Mouse (Mus musculus) bone marrow, adult 2 months (tissue): Measurements from ENCODE around the gene Pskh1. TPM values are rescaled to one million over a fixed set of nuclear protein-coding genes. Genes with fewer than 3 reads are reported as not detected.
A peak's percentile ranks its signal among the peaks of the same experiment; 100 is the strongest.

ENCODE experiments used
- H3K27ac ChIP-seq: fragments of 200-500 bp; 2 replicates; pipeline ENCODE4 v1.5.1; 2012; ENCODE audit warnings: low read depth, mild to moderate bottlenecking, control low read depth, inconsistent platforms, low read length; ENCODE audit not compliant: control insufficient read depth, poor library complexity, insufficient read depth
- H3K4me1 ChIP-seq: fragments of 200-500 bp; 2 replicates; pipeline ENCODE4 v1.6.1; 2011; ENCODE audit warnings: low read length; ENCODE audit not compliant: control insufficient read depth, insufficient read depth
- H3K4me3 ChIP-seq: fragments of 200-500 bp; replicated peaks from 2 replicates; pipeline ENCODE3; 2011; ENCODE audit warnings: mild to moderate bottlenecking, low read depth, low read length, control low read depth; ENCODE audit not compliant: control insufficient read depth
- CTCF ChIP-seq: fragments of 200-500 bp; IDR thresholded peaks from 2 replicates; pipeline ENCODE4 v1.5.1; 2011; ENCODE audit warnings: low read length, control low read depth; ENCODE audit not compliant: control insufficient read depth, insufficient read depth
- POLR2A ChIP-seq: fragments of 200-500 bp; IDR thresholded peaks from 2 replicates; pipeline ENCODE4 v1.6.1; 2011; ENCODE audit warnings: low read depth, mild to moderate bottlenecking, control low read depth, low read length, borderline replicate concordance; ENCODE audit not compliant: control insufficient read depth
- WGBS: fragments of 180-500 bp; shearing (Covaris S2); methylation state at CpG from one replicate; pipeline ENCODE4 v1.1.7; 2018; 5-methylcytosine and 5-hydroxymethylcytosine counted together
- polyA plus RNA-seq: library from polyadenylated mRNA; stranded (reverse); fragments of >200 nt; gene quantifications from 2 replicates; pipeline ENCODE4 v1.2.4, GENCODE M21; 2011; ENCODE audit warnings: low replicate concordance; ENCODE audit not compliant: missing spikeins, insufficient read depth, insufficient read length

Pskh1 gene
- polyA plus RNA-seq, 1 experiment: 2.9 TPM

GRCm38 (mm10) chr8:105855248-105856167 lies 44.7 kb upstream of the Pskh1 start:
- H3K4me1 ChIP-seq: peaks cover 3% of the 10 kb centered on the region; the same call in 1 of the 2 replicates
- WGBS: under 1% methylated on average over 71 of the region's 71 CpGs
- peak overlapping the region; percentile 85 for H3K27ac ChIP-seq
- TF ChIP-seq POLR2A: peak; percentile 27; the same call in 1 of the 2 replicates
- TF ChIP-seq CTCF: no peak
- H3K4me3 ChIP-seq: peak overlapping the region; percentile 84

- TF ChIP-seq CTCF (no peak), POLR2A (no peak)
- Histone ChIP-seq H3K4me3 (peak overlapping the region; percentile 84), H3K4me1 (peaks cover 3% of the 10 kb centered on the region; the same call in 1 of the 2 replicates), H3K27ac (peak overlapping the region; percentile 85)
- WGBS: 31% methylated on average over 15 of the region's 15 CpGs
These were observed 43.9 kb upstream of the Pskh1 start for GRCm38 (mm10) chr8:105856168-105856835.

- WGBS: 28% methylated on average over 5 of the region's 5 CpGs
- no peak for TF ChIP-seq POLR2A
- H3K4me1 ChIP-seq: peaks cover 3% of the 10 kb centered on the region; the same call in 1 of the 2 replicates
- peak overlapping the region; percentile 39; the same call in 1 of the 2 replicates for H3K27ac ChIP-seq
- H3K4me3 ChIP-seq: no peak overlapping the region
These were observed 41.7 kb upstream of the Pskh1 start for GRCm38 (mm10) chr8:105858495-105858894.

- WGBS: 27% methylated on average over 5 of the region's 5 CpGs
- TF ChIP-seq CTCF (no peak), POLR2A (no peak)
- Histone ChIP-seq H3K27ac (peak overlapping the region; percentile 87; the same call in 1 of the 2 replicates), H3K4me3 (no peak overlapping the region), H3K4me1 (peaks cover 2% of the 10 kb centered on the region; the same call in 1 of the 2 replicates)
These were observed 40.9 kb upstream of the Pskh1 start for GRCm38 (mm10) chr8:105859314-105859713.

- Histone ChIP-seq H3K4me1 (peaks cover 2% of the 10 kb centered on the region; the same call in 1 of the 2 replicates), H3K4me3 (peak within 1 kb of the TSS; percentile 82), H3K27ac (peak within 1 kb of the TSS; percentile 87)
- no peak for TF ChIP-seq CTCF
- TF ChIP-seq POLR2A: peak; percentile 38; the same call in 1 of the 2 replicates
- under 1% methylated on average over 59 of the region's 59 CpGs for WGBS
These were observed 39.9 kb upstream of the Pskh1 start, which contains the start of gene Nutf2 for GRCm38 (mm10) chr8:105860143-105860981. Gene Nutf2 (plus strand): TSS chr8:105860580.

GRCm38 (mm10) chr8:105861951-105862350 lies 38.3 kb upstream of the Pskh1 start:
- H3K4me3 ChIP-seq: no peak overlapping the region
- no peak for TF ChIP-seq POLR2A
- TF ChIP-seq CTCF: no peak
- H3K4me1 ChIP-seq: peaks cover 2% of the 10 kb centered on the region; the same call in 1 of the 2 replicates
- WGBS: 0% methylated on average over 1 of the region's 1 CpGs
- H3K27ac ChIP-seq: no peak overlapping the region

GRCm38 (mm10) chr8:105866364-105867029 lies 33.7 kb upstream of the Pskh1 start:
- Histone ChIP-seq H3K4me1 (no peaks in the 10 kb centered on the region; the same call in 1 of the 2 replicates), H3K4me3 (no peak overlapping the region), H3K27ac (no peak overlapping the region)
- TF ChIP-seq CTCF: peak; percentile 39
- TF ChIP-seq POLR2A: no peak
- 61% methylated on average over 6 of the region's 6 CpGs for WGBS
